Mouse (Mus musculus): ENCODE data around the gene Ctdsp1.
"Not testable (repeated sequence)": the region's sequence is repeated elsewhere in the genome, so short reads cannot be mapped to it uniquely, and the experiment has no call there.

Ctdsp1 gene

DNA sequence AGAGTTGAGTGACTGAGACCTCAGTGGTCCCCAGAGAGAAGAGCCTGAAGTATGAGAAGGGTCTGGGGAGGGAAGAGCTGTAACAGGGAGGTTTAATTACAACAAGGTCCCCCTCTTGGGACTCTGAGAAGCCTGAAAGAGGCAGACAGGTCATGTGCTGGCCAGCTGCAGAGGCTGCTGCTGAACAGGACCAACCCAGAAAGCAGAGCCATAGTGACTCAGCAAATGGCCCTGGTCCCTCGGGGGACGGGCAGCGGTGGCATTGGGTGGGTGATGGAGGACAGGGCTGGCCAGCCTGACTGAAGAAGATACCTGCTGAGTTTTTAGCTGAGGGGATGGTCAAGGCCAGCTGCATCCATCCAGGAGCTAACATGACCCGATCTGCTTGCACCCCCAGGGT is 14.9 kb upstream of the Ctdsp1 start:
- DNase-seq (ENCODE audit: low spot score), result no peak

GRCm38 (mm10) chr1:74379058-74379504 is 12.2 kb upstream of the Ctdsp1 start:
- no peak for DNase-seq (ENCODE audit: low spot score)

- no peak for DNase-seq (ENCODE audit: low spot score)
Observed at GRCm38 (mm10) chr1:74380484-74380883, 10.8 kb upstream of the Ctdsp1 start.

GRCm38 (mm10) chr1:74381588-74382021 is 9.7 kb upstream of the Ctdsp1 start:
- no peak for DNase-seq (ENCODE audit: low spot score)

DNA sequence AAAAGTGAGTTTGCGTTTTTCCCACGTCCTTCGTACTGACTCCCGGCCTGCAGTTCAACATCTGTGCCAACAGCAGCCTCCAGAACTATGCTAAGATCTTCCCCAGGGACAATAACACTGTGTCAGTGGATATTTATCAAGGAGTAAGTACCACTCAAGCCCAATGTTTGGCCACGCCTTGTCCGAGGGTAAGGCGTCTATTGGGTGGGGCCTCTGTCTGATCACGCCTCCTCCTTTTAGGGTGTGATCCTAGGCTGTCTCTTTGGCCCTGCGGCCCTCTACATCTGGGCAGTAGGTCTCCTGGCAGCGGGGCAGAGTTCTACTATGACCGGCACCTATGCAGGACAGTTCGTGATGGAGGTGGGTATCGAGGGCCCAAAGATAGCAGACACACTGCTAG is 7.9 kb upstream of the Ctdsp1 start:
- no peak for DNase-seq (ENCODE audit: low spot score)

GRCm38 (mm10) chr1:74384525-74384924 is 6.8 kb upstream of the Ctdsp1 start:
- DNase-seq (ENCODE audit: low spot score), result no peak

DNA sequence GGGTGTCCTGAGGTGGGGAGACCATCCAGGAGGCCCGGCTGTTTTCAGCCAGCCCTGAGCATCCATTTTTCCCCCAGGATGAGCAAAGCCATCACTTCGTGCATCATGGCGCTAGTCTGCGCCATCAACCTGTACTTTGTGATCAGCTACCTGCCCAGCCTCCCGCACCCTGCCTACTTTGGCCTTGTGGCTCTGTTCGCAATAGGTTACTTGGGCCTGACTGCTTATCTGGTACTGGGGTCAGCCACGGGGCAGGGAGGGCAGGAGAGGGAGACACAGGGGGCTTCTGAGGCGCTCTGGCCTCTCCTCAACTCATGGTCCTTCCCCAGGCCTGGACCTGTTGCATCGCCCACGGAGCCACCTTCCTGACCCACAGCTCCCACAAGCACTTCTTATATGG is 6.2 kb upstream of the Ctdsp1 start:
- DNase-seq (ENCODE audit: low spot score), result no peak

GRCm38 (mm10) chr1:74385531-74385930 is 5.8 kb upstream of the Ctdsp1 start:
- no peak for DNase-seq (ENCODE audit: low spot score)

DNA sequence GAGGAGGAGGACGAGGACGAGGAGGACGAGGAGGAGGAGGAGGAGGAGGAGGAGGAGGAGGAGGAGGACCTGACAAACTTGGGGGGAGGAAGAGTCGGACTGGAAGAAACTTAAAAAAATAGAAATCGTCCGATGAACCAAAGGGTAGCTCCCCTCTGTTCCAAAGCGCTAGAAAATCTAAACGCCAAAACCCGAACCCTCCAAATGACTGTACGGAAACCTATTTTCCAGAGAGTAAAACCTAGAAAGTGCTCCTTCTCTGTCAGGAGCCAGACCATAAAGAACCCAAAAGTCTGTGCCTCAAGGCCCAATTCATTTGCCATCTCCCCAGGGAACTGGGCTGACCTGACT is 5.0 kb upstream of the Ctdsp1 start:
- DNase-seq (ENCODE audit: low spot score), result no peak

GRCm38 (mm10) chr1:74386714-74387385 is 4.5 kb upstream of the Ctdsp1 start:
- peak; percentile 96 for DNase-seq (ENCODE audit: low spot score)

GRCm38 (mm10) chr1:74387386-74387988 is 3.8 kb upstream of the Ctdsp1 start:
- DNase-seq (ENCODE audit: low spot score), result no peak

- no peak for DNase-seq (ENCODE audit: low spot score)
Observed at GRCm38 (mm10) chr1:74388398-74388920, 2.9 kb upstream of the Ctdsp1 start.

GRCm38 (mm10) chr1:74389831-74390286 is 1.4 kb upstream of the Ctdsp1 start:
- DNase-seq (ENCODE audit: low spot score), result peak; percentile 73

DNA sequence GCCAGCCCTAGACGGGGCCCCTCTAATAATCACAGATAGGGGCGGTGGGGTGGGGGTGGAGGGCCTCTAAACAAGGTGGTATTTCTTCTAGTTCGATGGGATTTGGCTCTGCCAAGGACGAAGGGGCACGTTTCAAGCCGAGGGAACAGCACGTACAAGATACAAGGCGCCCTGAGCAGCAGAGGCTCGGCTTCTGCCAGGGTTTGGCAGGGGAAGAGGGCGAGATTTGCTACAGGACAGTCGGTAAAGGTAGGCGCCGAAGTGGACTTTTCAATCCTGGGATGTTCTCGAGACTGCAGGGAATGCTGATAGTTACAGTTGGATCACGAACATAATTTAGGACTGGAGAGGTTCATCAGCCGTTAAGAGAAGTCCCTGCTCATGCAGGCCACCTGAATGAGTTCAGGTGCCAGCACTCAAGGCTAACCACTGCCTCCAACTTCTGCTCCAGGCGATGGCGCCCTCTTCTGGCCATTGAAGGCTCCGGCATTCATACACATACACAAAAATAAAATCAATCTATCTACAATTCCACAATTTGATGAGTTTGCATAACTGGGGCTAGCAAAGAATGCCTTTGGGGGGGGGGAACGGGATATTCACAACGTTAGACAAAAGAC is 912 bp upstream of the Ctdsp1 start:
- DNase-seq (ENCODE audit: low spot score), result peak; percentile 78

- peak; percentile 74 for DNase-seq (ENCODE audit: low spot score)
Observed at GRCm38 (mm10) chr1:74391844-74392441, 634 bp downstream of the Ctdsp1 start.

- DNase-seq (ENCODE audit: low spot score), result no peak
Observed at GRCm38 (mm10) chr1:74392446-74392994, 1.2 kb downstream of the Ctdsp1 start.

DNA sequence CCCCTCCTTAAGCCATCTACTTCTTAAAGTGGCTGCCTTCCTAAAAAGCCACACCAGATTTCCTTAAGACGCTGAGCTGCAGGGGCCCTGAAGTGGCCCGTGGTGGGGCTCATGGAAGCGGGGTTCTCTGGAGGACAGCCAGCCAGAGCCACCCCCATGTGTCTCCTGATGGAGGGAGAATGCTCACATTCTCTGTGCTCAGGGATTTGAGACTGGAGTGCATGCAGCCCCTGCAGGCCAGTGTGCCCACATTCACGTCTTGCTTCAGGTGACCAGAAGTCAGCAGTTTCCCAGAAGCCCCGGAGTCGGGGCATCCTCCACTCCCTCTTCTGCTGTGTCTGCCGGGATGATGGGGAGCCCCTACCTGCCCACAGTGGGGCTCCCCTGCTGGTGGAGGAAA is 1.7 kb downstream of the Ctdsp1 start:
- no peak for DNase-seq (ENCODE audit: low spot score)

DNA sequence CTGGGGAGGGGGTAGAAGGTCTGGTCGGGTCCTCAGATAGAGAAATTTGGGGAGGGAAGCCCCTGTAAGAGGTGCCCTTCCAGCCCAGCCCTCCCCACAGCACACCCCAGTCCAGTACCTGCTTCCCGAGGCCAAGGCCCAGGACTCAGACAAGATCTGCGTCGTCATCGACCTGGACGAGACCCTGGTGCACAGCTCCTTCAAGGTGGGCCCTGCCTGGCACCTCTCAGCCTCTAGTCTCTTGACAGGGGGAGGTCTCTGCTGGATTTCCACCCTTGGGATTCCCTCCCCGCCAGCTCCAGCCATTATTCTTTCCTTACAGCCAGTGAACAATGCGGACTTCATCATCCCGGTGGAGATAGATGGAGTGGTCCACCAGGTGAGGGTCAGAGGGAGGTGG is 2.4 kb downstream of the Ctdsp1 start:
- DNase-seq (ENCODE audit: low spot score), result no peak

DNA sequence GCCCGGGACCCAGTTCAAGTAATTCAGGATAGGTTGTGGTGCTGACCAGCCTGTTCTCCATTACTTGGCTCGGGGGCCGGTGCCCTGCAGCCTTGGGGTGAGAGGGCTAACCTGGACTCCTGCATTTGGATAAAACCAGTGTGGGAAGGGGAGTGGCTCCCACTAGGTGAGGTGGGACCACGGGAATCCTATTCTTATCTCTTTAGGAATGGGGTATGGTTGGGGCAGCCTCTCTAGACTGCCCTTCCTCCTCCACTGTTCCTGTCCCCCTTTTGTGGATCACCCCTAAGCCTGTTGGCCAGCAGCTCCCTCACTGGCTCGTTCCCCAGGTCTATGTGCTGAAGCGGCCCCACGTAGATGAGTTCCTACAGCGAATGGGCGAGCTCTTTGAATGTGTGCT is 3.0 kb downstream of the Ctdsp1 start:
- no peak for DNase-seq (ENCODE audit: low spot score)

DNA sequence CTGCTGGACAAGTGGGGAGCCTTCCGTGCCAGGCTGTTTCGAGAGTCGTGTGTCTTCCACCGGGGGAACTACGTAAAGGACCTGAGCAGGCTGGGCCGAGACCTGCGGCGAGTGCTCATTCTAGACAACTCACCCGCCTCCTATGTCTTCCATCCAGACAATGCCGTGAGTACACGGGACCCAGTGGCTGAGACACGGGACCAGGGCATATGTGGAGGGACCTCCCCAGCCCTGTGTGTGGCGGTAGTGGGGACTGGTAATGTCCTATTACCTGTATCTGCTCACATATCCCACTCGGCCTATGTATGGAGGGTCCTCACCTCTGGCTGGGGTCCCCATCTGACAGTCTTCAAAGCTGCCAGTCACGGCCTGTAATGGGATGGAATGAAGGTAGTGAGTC is 3.5 kb downstream of the Ctdsp1 start:
- no peak for DNase-seq (ENCODE audit: low spot score)

- DNase-seq (ENCODE audit: low spot score), result no peak
Observed at GRCm38 (mm10) chr1:74395290-74395689, 4.0 kb downstream of the Ctdsp1 start.

DNA sequence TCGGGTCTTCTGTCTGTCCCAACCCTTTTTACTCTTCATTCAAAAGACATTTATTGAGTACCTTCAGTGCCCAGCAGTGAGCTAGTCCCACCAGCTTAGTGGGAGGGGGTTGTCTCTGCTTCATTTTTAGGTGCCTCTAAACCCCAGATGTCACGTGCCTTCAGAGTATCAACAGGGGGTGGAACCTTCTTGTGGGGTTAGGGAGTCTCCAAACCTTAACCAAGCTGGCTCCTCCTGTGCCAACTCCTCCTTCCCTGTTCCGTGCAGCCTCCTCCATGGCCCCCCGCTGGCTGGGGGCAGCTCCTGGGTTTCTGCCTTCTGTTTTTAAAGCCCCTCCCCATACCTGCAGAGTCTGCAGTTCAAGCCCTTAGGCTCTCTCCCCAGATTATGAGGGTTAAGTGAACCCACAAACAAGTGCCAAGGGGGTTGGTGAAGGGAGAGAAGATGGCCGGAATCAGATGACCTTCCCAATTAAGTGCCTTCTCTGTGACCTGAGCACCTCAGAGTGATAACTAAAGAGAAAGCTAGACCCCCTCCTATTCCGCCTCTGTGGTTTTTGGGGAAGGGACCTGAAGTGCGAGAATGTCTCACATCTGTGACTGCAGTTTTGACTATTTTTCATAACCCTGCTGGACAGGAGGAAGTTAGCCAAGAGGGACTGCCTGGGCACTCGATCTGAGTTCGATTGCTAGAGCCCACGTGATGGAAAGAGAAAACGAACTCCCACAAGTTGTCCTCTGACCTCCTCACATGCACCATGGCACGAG is 5.3 kb downstream of the Ctdsp1 start:
- DNase-seq (ENCODE audit: low spot score), result not testable (repeated sequence)

Measured in lung, postnatal 25 days (tissue).